Mouse (Mus musculus) spleen, adult 2 months (tissue): ENCODE results near the gene Meox2. TPM values are rescaled to one million over a fixed set of nuclear protein-coding genes. Genes with fewer than 3 reads are reported as not detected.

ENCODE experiments used
- DNase-seq, 2 experiments: peaks; one replicate each; pipeline versions ENCODE4 v3.0.0 to v3.0.0-alpha.2; 2012 to 2021; ENCODE audit warnings: low spot score in 2 of 2, low read depth in 1 of 2
- H3K27ac ChIP-seq: fragments of 200-500 bp; 2 replicates; pipeline ENCODE4 v1.5.1; 2012; ENCODE audit warnings: low read length, inconsistent platforms; ENCODE audit not compliant: insufficient read depth
- H3K27me3 ChIP-seq: fragments of 200-500 bp; 2 replicates; pipeline ENCODE4 v1.6.1; 2012; ENCODE audit warnings: mild to moderate bottlenecking, moderate library complexity, low read length, inconsistent platforms; ENCODE audit not compliant: control insufficient read depth, insufficient read depth
- H3K36me3 ChIP-seq: fragments of 200-500 bp; 2 replicates; pipeline ENCODE4 v1.6.1; 2012; ENCODE audit warnings: mild to moderate bottlenecking, low read length, inconsistent platforms; ENCODE audit not compliant: control insufficient read depth, insufficient read depth
- H3K4me1 ChIP-seq: fragments of 200-500 bp; 2 replicates; pipeline ENCODE4 v1.6.1; 2011; ENCODE audit warnings: inconsistent platforms; ENCODE audit not compliant: control insufficient read depth, insufficient read depth, insufficient read length
- H3K4me3 ChIP-seq: fragments of 200-500 bp; 2 replicates; pipeline ENCODE4 v1.5.1; 2011; ENCODE audit warnings: mild to moderate bottlenecking, inconsistent platforms; ENCODE audit not compliant: insufficient read depth, insufficient read length; ENCODE audit errors: extremely low read depth
- CTCF ChIP-seq: fragments of 200-500 bp; IDR thresholded peaks from 2 replicates; pipeline ENCODE4 v1.5.1; 2011; ENCODE audit warnings: mild to moderate bottlenecking, inconsistent platforms; ENCODE audit not compliant: insufficient read depth, insufficient read length, insufficient replicate concordance; ENCODE audit errors: extremely low read depth
- POLR2A ChIP-seq: fragments of 200-500 bp; IDR thresholded peaks from 2 replicates; pipeline ENCODE4 v1.6.1; 2011; ENCODE audit warnings: low read depth, low read length, inconsistent platforms
- WGBS: fragments of 180-500 bp; shearing (Covaris S2); methylation state at CpG from one replicate; pipeline ENCODE4 v1.1.7; 2018; 5-methylcytosine and 5-hydroxymethylcytosine counted together
- polyA plus RNA-seq: library from polyadenylated mRNA; depleted of rRNA; stranded (reverse); fragments of >200 nt; gene quantifications from 2 replicates; pipeline ENCODE4 v1.2.3, GENCODE M21; 2012; rRNA removed

Meox2 gene
- polyA plus RNA-seq, 1 experiment, result 0.06 TPM

DNA sequence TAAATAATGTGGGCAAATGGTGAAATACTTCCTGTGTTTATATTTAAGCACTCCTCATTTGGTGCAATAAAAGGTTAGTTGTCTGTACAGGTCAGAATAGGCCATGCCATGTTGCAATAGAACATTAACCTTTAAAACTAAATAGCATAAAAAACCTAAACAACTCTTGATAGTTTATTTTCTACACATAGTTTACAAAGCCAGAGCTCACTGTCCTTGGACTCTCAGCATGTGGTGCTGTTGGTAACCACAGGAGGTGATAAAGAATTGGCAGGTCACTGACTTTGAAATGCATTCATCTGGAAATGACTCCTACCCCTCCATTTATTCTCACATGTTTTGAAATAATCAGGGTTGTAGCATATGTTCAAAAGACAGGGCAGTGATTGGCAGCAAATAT, 59.4 kb downstream of the Meox2 start:
- Histone ChIP-seq H3K27me3 (no peaks in the 10 kb centered on the region), H3K4me3 (no peak overlapping the region), H3K27ac (no peak overlapping the region), H3K4me1 (no peaks in the 10 kb centered on the region), H3K36me3 (no peaks in the 10 kb centered on the region)
- TF ChIP-seq CTCF (no peak), POLR2A (no peak)
- no peak for DNase-seq

DNA sequence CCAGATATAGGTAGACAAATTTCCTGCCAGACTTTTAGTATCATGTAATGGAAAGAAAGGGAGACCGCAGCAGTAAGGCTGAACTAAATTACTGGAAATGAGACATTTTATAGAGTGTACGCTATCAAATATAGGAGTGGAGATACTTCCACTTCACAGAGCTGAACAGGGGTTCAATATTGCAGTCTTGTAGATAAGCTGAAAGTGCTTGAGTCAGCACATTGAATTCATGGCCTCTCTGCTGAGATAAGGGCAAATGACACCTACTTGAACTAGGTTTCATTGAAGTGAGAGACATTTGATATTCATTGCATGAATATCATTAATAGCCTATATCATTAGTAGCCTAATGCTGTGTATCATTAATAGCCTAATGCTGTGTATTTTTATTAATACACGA, 65.0 kb downstream of the Meox2 start:
- Histone ChIP-seq H3K4me3 (no peak overlapping the region), H3K27me3 (no peaks in the 10 kb centered on the region), H3K36me3 (no peaks in the 10 kb centered on the region), H3K27ac (no peak overlapping the region), H3K4me1 (no peaks in the 10 kb centered on the region)
- no peak for DNase-seq
- WGBS, result 93% methylated on average over 3 of the region's 3 CpGs
- TF ChIP-seq POLR2A, result no peak
- TF ChIP-seq CTCF, result no peak

DNA sequence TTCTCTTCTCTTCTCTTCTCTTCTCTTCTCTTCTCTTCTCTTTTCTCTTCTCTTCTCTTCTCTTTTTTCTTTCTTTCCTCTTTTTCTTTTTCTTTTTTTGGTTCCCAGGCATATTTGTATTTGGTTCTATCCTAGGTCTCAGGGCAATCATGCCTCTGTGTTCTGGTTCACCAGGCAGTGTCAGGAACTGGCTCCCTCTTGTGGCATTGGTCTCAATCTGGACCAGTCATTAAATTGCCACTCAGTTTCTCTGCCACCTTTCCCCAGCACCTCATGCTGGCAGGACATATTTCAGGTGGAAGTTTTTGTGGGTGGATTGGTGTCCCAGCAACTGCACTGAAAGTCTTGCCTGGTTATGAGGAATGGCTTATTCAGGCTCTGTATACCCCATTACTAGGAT, 75.3 kb downstream of the Meox2 start:
- Histone ChIP-seq H3K4me3 (no peak overlapping the region), H3K27me3 (no peaks in the 10 kb centered on the region), H3K36me3 (no peaks in the 10 kb centered on the region), H3K27ac (no peak overlapping the region), H3K4me1 (no peaks in the 10 kb centered on the region)
- DNase-seq, result no peak
- TF ChIP-seq CTCF (no peak), POLR2A (no peak)

DNA sequence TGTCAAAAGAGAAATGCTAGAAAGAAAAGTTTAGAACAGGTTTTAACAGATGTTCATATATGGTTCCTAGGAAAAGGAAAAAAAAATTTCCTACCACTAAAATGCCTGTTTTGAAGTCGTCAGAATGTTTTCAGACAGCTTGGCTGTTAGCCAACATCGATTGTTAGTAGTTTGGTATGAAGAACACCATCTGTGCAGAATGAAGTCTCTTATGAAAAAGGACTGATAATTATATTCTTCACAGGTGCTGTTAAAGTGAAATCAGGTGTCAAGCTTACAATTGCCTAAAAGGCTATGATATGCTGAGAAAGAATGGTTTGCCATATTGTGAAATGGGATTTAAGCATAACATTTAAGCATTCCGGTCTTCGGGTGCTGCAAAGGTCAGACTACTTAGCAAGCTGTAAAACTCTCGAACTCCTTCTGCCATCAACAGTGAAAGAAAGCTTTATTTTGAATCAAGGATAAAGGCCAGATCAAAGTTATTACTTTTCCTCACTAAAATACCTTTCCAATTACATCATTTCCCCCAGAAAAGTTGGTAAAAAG, 80.7 kb downstream of the Meox2 start:
- no peaks in the 10 kb centered on the region for H3K36me3 ChIP-seq
- no peak overlapping the region for H3K4me3 ChIP-seq
- no peak overlapping the region for H3K27ac ChIP-seq
- TF ChIP-seq CTCF (no peak), POLR2A (no peak)
- H3K27me3 ChIP-seq, result no peaks in the 10 kb centered on the region
- H3K4me1 ChIP-seq, result no peaks in the 10 kb centered on the region
- DNase-seq, result no peak
- WGBS, result 75% methylated on average over 5 of the region's 5 CpGs

Other genes starting within 250 kb of the Meox2 start
- gene Agmo, start 133.1 kb downstream of the Meox2 start, polyA plus RNA-seq, result 0.32 and 0.42 TPM in 2 replicates